Mouse (Mus musculus): ENCODE results near the gene Timmdc1. TPM values are rescaled to one million over a fixed set of nuclear protein-coding genes. Genes with fewer than 3 reads are reported as not detected.

Gene Timmdc1
- 1 to 10 TPM; 5.8 to 8.2 TPM for polyA plus RNA-seq (2017; shearing (Covaris generic))

DNA sequence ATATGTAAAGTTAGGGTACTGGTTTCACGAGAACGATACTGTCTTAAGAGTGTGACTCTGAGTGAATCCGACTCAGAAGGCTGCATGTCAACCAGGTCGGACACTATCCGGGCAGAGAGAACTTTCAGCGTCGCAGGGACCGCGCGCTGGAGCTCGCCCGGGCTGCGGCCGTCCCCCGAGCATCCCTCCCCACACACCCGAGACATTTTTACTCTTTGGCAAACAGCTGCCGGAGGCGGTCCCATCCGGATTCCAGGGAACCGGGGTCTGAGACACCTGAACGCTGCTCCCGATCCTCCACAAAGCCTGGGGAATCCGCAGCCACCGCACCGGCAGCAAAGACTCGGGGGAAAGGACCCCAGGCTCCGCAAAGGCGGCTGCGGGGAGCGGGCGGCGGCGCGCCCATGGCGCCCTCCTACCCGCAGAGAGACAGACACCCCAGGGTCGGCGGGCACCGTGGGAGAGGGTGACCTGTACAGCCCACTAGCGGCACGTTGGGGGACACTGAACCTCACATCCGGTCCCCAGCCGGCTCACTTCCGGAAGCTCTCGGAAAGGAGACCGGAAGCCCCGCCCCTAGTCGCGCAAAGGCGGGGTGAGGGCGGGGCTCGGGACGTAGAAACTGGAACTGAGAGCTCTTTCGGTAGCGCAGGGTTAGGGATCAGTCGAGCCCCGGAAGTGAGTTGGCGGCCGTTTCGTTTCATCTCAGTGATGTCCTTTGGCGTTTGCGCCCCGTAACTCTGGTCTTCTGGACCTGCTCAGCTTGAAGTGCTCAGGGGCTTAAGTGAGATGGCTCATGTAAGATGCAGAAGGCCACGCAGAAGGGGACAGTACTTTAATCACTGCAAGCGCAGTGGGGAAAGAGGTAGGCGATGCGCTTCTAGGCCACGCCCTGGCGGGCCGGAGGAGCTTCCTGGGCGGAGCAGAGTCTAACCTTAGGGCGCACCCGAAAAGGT lies at the start of gene Timmdc1:
Timmdc1 (minus strand) TSS at position 535 of the 956 bp plus-strand sequence.

DNA sequence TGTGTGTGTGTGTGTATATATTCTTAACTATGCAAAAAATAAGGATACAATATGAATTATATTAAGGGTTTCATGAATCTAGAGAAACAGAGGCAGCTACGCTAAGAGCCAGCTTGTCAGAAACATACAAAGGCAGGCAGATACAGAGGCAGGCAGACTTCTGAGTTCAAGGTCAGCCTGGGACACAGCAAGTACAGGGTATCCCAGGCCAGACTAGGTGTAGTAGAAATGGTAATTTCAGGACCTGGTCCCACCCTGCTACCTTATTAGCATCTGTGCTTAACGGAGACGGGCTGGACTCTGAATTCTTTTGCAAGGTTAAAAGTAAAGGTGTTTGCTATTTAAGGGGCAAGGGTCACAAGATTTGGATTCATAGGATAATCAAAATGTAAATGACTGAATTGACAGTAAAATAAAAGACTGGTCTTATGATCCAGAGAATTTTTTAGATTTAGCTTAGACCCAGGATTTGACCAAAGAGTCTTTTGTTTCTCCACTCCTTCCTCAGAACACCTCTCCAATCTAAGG lies 35.8 kb upstream of the Timmdc1 start, which contains the start of gene Tmem39a:
Tmem39a (plus strand) TSS at position 478 of the 528 bp plus-strand sequence.

DNA sequence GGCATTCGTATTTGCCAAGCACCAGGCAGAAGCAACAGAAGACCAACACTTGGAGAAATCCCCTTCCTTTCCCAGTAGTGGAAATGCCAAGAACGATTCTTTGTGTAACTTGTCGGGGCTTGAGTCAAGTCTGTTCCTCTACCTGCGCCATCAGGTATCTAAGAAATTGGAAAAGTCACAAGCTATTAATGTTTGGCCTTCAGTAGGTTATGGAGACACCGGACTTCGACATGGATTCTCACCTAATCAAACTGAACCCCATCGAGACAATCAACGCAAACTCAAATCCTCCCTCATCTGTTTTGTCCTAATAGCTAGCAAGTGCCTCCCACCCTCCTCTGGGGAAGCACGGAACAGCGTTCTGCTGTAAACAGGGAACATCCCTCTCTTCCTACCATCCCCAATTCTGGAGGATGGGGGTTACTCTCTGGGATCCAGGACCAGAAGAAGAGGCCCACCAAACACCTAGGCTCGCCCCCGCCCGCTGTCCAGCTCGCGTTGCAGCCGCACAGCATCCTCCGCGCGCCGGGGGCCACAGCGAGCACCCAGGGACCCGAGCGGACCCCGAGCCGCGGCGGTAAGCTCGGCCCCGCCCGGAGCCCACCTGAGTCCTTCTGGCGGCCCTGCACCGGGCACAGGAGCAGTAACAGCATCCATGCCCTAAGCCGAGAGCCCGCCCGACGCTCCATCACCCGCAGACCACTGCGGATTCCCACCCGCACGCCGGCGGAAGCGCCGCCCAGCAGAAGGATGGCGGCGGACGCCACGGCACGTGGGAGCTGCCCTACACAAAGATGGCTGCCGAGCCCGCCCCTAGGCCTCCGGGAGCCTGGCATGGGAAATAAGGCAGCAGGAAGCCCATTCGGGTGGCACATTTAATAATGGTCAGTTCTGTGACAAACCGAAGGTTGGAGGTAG lies 27.3 kb upstream of the Timmdc1 start, which contains the start of gene Poglut1:
Poglut1 (minus strand) TSS at position 780 of the 918 bp plus-strand sequence.

DNA sequence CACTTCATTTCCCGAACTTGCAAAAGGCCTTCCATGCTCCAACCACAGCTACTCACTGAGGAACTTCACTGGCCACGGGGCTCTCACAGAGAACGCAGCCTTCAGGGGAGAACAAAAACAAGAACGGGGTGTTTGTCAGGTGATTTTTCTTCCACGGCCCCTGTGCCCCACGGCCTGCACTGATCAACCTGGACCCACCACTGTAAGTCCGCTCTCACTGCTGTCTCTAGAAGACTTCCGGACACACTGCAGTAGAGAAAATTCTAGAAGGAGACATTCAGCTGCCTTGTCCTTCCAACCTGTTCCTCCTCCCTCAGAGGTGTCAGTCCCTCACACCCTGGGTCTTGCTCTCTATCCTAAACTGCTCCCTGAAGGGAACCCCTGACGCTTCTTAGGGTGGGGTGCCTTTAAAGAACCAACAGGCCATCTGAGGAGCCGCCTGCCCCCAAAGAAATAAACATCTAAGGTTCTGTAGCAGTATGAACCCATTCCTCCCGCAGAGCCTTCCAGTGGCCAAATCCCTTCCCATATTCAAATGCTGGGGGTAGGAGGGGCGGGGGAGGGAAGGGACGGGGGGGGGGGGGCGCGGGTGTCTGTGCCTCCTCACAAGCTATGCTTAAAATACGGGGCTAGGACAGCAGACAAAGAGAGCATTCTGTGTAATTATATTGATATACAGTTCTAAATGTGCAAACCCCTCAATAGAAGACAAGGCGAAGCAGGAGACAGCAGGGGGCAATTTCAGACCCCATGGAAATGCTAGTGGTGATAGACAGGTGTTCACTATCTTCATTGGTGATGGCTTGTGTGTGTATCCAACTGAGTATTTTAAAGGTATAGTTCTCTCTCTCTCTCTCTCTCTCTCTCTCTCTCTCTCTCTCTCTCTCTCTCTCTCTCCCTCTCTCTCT lies 66.7 kb downstream of the Timmdc1 start, which contains the start of gene Cd80:
Cd80 (plus strand) TSS at position 51 of the 908 bp plus-strand sequence.

DNA sequence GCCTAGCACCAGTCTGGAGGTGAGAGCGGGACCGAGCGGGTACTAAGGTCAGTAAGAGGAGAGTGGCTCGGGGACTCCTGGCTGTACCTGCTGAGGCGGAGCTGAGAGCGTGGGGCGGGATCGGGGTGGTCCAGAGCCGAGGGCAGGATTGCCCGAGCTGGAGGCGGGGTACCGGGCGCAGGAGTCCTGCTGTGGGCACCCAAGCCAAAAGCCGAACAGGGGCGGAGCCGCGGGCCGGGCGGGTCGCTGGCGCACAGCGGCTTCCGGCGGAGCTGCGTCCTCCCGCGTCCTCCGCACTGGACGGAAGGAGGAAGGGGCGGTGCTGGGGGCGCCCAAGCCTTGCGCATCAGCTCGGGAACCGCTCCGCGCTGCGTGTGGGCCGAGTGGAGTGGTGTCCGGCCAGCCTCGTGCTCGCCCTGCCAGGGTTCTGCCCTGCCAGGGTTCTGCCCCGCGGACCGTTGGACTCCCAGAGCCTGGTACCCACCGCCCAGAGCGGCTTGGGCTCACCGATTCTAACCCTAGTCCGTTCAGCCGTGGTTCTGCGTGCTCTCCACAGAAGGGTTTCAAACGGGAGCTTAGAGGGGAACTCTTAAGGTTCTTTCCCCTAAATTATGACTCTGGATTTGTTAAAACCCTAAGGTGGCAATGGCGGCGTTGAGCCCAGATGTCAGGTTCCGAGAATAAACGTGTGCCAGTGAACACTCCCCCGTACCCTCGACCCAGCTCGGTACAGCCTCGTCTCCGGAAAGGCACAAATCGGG lies 69.8 kb downstream of the Timmdc1 start, which contains the start of gene Adprh:
Adprh (minus strand) TSS at position 262 of the 761 bp plus-strand sequence.

Other genes starting within 250 kb of the Timmdc1 start
- gene Nr1i2, start 227.8 kb downstream of the Timmdc1 start, polyA plus RNA-seq (2017; shearing (Covaris generic)) = not detected
- gene Maats1, start 180.5 kb downstream of the Timmdc1 start, polyA plus RNA-seq (2017; shearing (Covaris generic)) = under 1 TPM; 0.11 to 0.59 TPM
- 100 to 1,000 TPM; 192 to 256 TPM for gene Cox17, start 175.7 kb downstream of the Timmdc1 start, polyA plus RNA-seq (2017; shearing (Covaris generic))
- gene Gm21987, start 175.6 kb downstream of the Timmdc1 start, polyA plus RNA-seq (2017; shearing (Covaris generic)) = under 1 TPM in 1 of 2 experiments, not detected in 1; 0.60 TPM
- gene Popdc2, start 160.5 kb downstream of the Timmdc1 start, polyA plus RNA-seq (2017; shearing (Covaris generic)) = 10 to 100 TPM in 1 of 2 experiments, under 1 TPM in 1; 0.16 to 13.2 TPM
- gene Pla1a, start 89.5 kb downstream of the Timmdc1 start, polyA plus RNA-seq (2017; shearing (Covaris generic)) = under 1 TPM; 0.13 to 0.20 TPM
- gene Adprh, start 70.0 kb downstream of the Timmdc1 start, polyA plus RNA-seq (2017; shearing (Covaris generic)) = 100 to 1,000 TPM in 1 of 2 experiments, 10 to 100 TPM in 1; 70.6 to 120 TPM
- gene Cd80, start 67.1 kb downstream of the Timmdc1 start, polyA plus RNA-seq (2017; shearing (Covaris generic)) = 1 to 10 TPM in 1 of 2 experiments, under 1 TPM in 1; 0.32 to 7.8 TPM
- gene Poglut1, start 27.6 kb upstream of the Timmdc1 start, polyA plus RNA-seq (2017; shearing (Covaris generic)) = 10 to 100 TPM; 38.4 to 39.0 TPM
- gene Tmem39a, start 36.0 kb upstream of the Timmdc1 start, polyA plus RNA-seq (2017; shearing (Covaris generic)) = 10 to 100 TPM; 32.7 to 45.8 TPM
- gene Arhgap31, start 190.6 kb upstream of the Timmdc1 start, polyA plus RNA-seq (2017; shearing (Covaris generic)) = 10 to 100 TPM; 37.0 to 49.8 TPM
- gene B4galt4, start 219.6 kb upstream of the Timmdc1 start, polyA plus RNA-seq (2017; shearing (Covaris generic)) = 1 to 10 TPM; 3.1 to 7.5 TPM